Comparison of ENCODE assay signal across 23 mouse cellular contexts in genomic region chr7:141016707-141017697, GRCm38 (mm10). TPM values are rescaled to one million over a fixed set of nuclear protein-coding genes. Genes with fewer than 3 reads are reported as not detected.
DNase-seq lines count a peak whose midpoint lies in the region; ATAC-seq and TF ChIP-seq lines count a peak whose summit lies in the region.
"Had no signal": no experiment of that assay in that cellular context is flagged by ENCODE, and none has a peak within 500 bp of the region (broad histone marks: within the 10 kb centered on the region; RNA-seq: fewer than 3 reads in every experiment).

No protein-coding gene starts in this region.

- H3K9ac ChIP-seq in CH12.LX (ENCODE audit: insufficient read depth, low read depth) = no peak overlapping the region
- H3K9ac ChIP-seq in midbrain, embryonic 15.5 days = no peak overlapping the region
- H3K9ac ChIP-seq: embryonic facial prominence, embryonic 13.5 days; lung, embryonic 14.5 days had no signal

- TF ChIP-seq EP300 in CH12.LX (IDR thresholded peaks at IDR 0.05; ENCODE audit: low read length) = no peak

- H3K4me2 ChIP-seq in CH12.LX (ENCODE audit: insufficient read depth, low read depth, poor library complexity, severe bottlenecking) (no peak overlapping the region), myocyte (ENCODE audit: low read depth) (peak overlapping the region; percentile 64)
- no peak overlapping the region for H3K4me2 ChIP-seq in midbrain, embryonic 15.5 days
- H3K4me2 ChIP-seq: embryonic facial prominence, embryonic 13.5 days; lung, embryonic 14.5 days had no signal

- no peaks in the 10 kb centered on the region for H3K79me2 ChIP-seq in CH12.LX (replicated peaks; ENCODE audit: control insufficient read depth, extremely low read depth, insufficient read depth, poor library complexity, severe bottlenecking)
- H3K79me2 ChIP-seq in myocyte (ENCODE audit: control insufficient read depth, insufficient read depth) = no peaks in the 10 kb centered on the region

- no peak overlapping the region for H3K27ac ChIP-seq in layer of hippocampus, adult 2 months
- no peak overlapping the region for H3K27ac ChIP-seq in CH12.LX (ENCODE audit: insufficient read depth, low read depth)
- no peak overlapping the region for H3K27ac ChIP-seq in midbrain, embryonic 15.5 days
- H3K27ac ChIP-seq: embryonic facial prominence, embryonic 13.5 days; forebrain, embryonic 10.5 days; heart, embryonic 10.5 days; midbrain, embryonic 10.5 days had no signal

- H3K9me3 ChIP-seq in CH12.LX (replicated peaks; ENCODE audit: low read length) = peaks cover 5% of the 10 kb centered on the region
- no peaks in the 10 kb centered on the region for H3K9me3 ChIP-seq in midbrain, embryonic 15.5 days
- H3K9me3 ChIP-seq: embryonic facial prominence, embryonic 13.5 days; forebrain, embryonic 10.5 days; heart, embryonic 10.5 days; midbrain, embryonic 10.5 days had no signal

- WGBS in midbrain, embryonic 15.5 days = 88% methylated on average over 10 of the region's 10 CpGs

- DNase-seq in layer of hippocampus, adult 9-11 months = peak; percentile 26
- no peak for DNase-seq in layer of hippocampus, adult 2 months (ENCODE audit: low spot score in 2 of 2)
- no peak for DNase-seq in CH12.LX (ENCODE audit: extremely low read depth)
- DNase-seq in cerebellum, adult 9-10 months = no peak
- no peak for DNase-seq in thymus, postnatal 4 days
- DNase-seq: cerebellum, postnatal 14 days; heart, postnatal 36 days; kidney, postnatal 14 days; left cerebral cortex, postnatal 4 days; lung, embryonic 14.5 days; spleen, adult 18-20 months had no signal

- H3K27me3 ChIP-seq in CH12.LX (replicated peaks) (no peaks in the 10 kb centered on the region), myocyte (ENCODE audit: control insufficient read depth, insufficient read depth, insufficient read length) (no peaks in the 10 kb centered on the region)
- H3K27me3 ChIP-seq in midbrain, embryonic 15.5 days (replicated peaks) = no peaks in the 10 kb centered on the region
- H3K27me3 ChIP-seq: embryonic facial prominence, embryonic 13.5 days had no signal

- no peak overlapping the region for H3K4me3 ChIP-seq in layer of hippocampus, adult 2 months
- H3K4me3 ChIP-seq in CH12.LX (replicated peaks in 1 of 3; ENCODE audit: low read depth in 2 of 3, low read length in 2 of 3, poor library complexity in 1 of 3) (no peak overlapping the region), myocyte (no peak overlapping the region)
- no peak overlapping the region for H3K4me3 ChIP-seq in midbrain, embryonic 15.5 days
- H3K4me3 ChIP-seq: embryonic facial prominence, embryonic 13.5 days; forebrain, embryonic 10.5 days; heart, embryonic 10.5 days; midbrain, embryonic 10.5 days had no signal

- TF ChIP-seq POLR2A in CH12.LX (IDR thresholded peaks at IDR 0.05; ENCODE audit: low read depth, low read length) (no peak), myocyte (IDR thresholded peaks at IDR 0.05; ENCODE audit: insufficient read length, low read depth) (no peak)

- TF ChIP-seq CTCF in layer of hippocampus, adult 2 months (conservative IDR thresholded peaks at IDR 0.05) = no peak; the same call in 1 of the 2 replicates
- TF ChIP-seq CTCF in CH12.LX (conservative IDR thresholded peaks at IDR 0.05 in 1 of 2, IDR thresholded peaks at IDR 0.05 in 1 of 2; ENCODE audit: low read depth in 2 of 2, low read length in 2 of 2) = peak in 1 of 2 experiments; percentile 26; a peak in 1 of 4 replicates

- no peaks in the 10 kb centered on the region for H3K36me3 ChIP-seq in CH12.LX (replicated peaks in 1 of 2; ENCODE audit: control insufficient read depth in 1 of 2, insufficient read depth in 1 of 2, low read length in 1 of 2)
- H3K36me3 ChIP-seq in myocyte (ENCODE audit: control insufficient read depth, insufficient read depth) = no peaks in the 10 kb centered on the region
- H3K36me3 ChIP-seq in midbrain, embryonic 15.5 days (replicated peaks) = no peaks in the 10 kb centered on the region
- H3K36me3 ChIP-seq: embryonic facial prominence, embryonic 13.5 days; forebrain, embryonic 10.5 days; heart, embryonic 10.5 days; midbrain, embryonic 10.5 days had no signal

- TF ChIP-seq RAD21 in CH12.LX (IDR thresholded peaks at IDR 0.05; ENCODE audit: low read depth, low read length) = peak; percentile 6

- in situ Hi-C loops in CH12.LX (cut with MboI; ENCODE audit: low pct_ligation_motif_present, low pct_unique_long_range_greater_than_20kb, low sequenced_read_pairs) = no loop called here

- dilution Hi-C loops in CH12.LX (cut with MboI; ENCODE audit: extremely low pct_ligation_motif_present, extremely low pct_unique_long_range_greater_than_20kb, low sequenced_read_pairs) = no loop called here

- peaks cover 13 to 32% of the 10 kb centered on the region in 2 experiments for H3K4me1 ChIP-seq in CH12.LX (ENCODE audit: control insufficient read depth in 1 of 2, insufficient read depth in 2 of 2)
- no peaks in the 10 kb centered on the region for H3K4me1 ChIP-seq in midbrain, embryonic 15.5 days
- H3K4me1 ChIP-seq: embryonic facial prominence, embryonic 13.5 days; forebrain, embryonic 10.5 days; heart, embryonic 10.5 days; midbrain, embryonic 10.5 days had no signal

- no peak overlapping the region for H3ac ChIP-seq in myocyte (ENCODE audit: control insufficient read depth, insufficient read length)

- peak; percentile 95 for ATAC-seq in granulocyte monocyte progenitor cell, adult 5-6 weeks (replicated peaks; ENCODE audit: poor library complexity, severe bottlenecking)
- no peak for ATAC-seq in midbrain, embryonic 15.5 days (replicated peaks)
- ATAC-seq: CD4-positive, CD25-positive, alpha-beta regulatory T cell, adult 4 months; inflammation-experienced regulatory T-cells, adult 6 months had no signal

TF ChIP-seq in CH12.LX, 34 proteins besides CTCF, POLR2A, EP300 and RAD21:
- TF ChIP-seq ETS1 (conservative IDR thresholded peaks at IDR 0.05; ENCODE audit: low read depth, low read length) (no peak), IRF4 (IDR thresholded peaks at IDR 0.05; ENCODE audit: low read depth, low read length) (peak; percentile 41; the same call in 1 of the 2 replicates), SMC3 (IDR thresholded peaks at IDR 0.05; ENCODE audit: low read depth, low read length) (peak; percentile 15; the same call in 1 of the 2 replicates)

TF ChIP-seq in myocyte, 11 proteins besides CTCF, POLR2A, EP300 and RAD21:
- TF ChIP-seq MAX (IDR thresholded peaks at IDR 0.05; ENCODE audit: low read depth) (no peak), USF1 (IDR thresholded peaks at IDR 0.05; ENCODE audit: low read depth) (no peak), CEBPB (IDR thresholded peaks at IDR 0.05; ENCODE audit: insufficient read depth, poor library complexity, severe bottlenecking) (peak; percentile 75)

RNA-seq across cellular contexts. Expression of gene Ifitm6, which starts 0.7 kb away (rescaled TPM):
- not detected for total RNA-seq in layer of hippocampus, adult 2 months (2021)
- total RNA-seq in CH12.LX (2012; rRNA removed) = not detected in 2 replicates
- not detected in 2 replicates for total RNA-seq in CH12.LX (2014; rRNA removed)
- not detected in 2 replicates for polyA plus RNA-seq in CH12.LX (2012; ENCODE audit: insufficient read length, low read depth)
- total RNA-seq in granulocyte monocyte progenitor cell, adult 5-6 weeks (2014; fragmentation: Nextera tagmentation) = 17.9 and 48.1 TPM in 2 replicates
- total RNA-seq in granulocyte monocyte progenitor cell, adult 5-6 weeks (2017) = 22.5 and 42.5 TPM in 2 replicates
- polyA plus RNA-seq in myocyte (2012; fragmentation: generic; extraction: Trizol) = 4.4 TPM
- 0.99 and 1.4 TPM in 2 replicates for polyA plus RNA-seq in midbrain, embryonic 15.5 days (2015; fragmentation: Nextera tagmentation; extraction: Ambion mirVana)
- total RNA-seq: layer of hippocampus, postnatal 25 days; left cerebral cortex, postnatal 4 days had no signal
- polyA plus RNA-seq: CD4-positive, CD25-positive, alpha-beta regulatory T cell, adult 4 months; forebrain, embryonic 10.5 days; heart, embryonic 10.5 days; midbrain, embryonic 10.5 days; neural tube, embryonic 11.5 days had no signal

RNA-seq across cellular contexts. Expression of gene Ifitm3, which starts 6.4 kb away (rescaled TPM):
- total RNA-seq in layer of hippocampus, adult 2 months (2021) = 10 to 100 TPM in 1 of 2 experiments, 1 to 10 TPM in 1; 9.6 to 13.9 TPM
- total RNA-seq in CH12.LX (2012; rRNA removed) (0.25 TPM in 1 of 2 replicates, not detected in the other), CH12.LX (2014; rRNA removed) (not detected in 2 replicates)
- polyA plus RNA-seq in CH12.LX (2012; ENCODE audit: insufficient read length, low read depth) (not detected in 2 replicates), myocyte (2012; fragmentation: generic; extraction: Trizol) (1,312 TPM)
- 146 and 224 TPM in 2 replicates for total RNA-seq in granulocyte monocyte progenitor cell, adult 5-6 weeks (2014; fragmentation: Nextera tagmentation)
- 55.6 and 69.2 TPM in 2 replicates for total RNA-seq in granulocyte monocyte progenitor cell, adult 5-6 weeks (2017)
- polyA plus RNA-seq in midbrain, embryonic 15.5 days (2015; fragmentation: Nextera tagmentation; extraction: Ambion mirVana) = 40.9 and 59.9 TPM in 2 replicates

RNA-seq across cellular contexts. Expression of gene Gm17387, which starts 11.9 kb away (rescaled TPM):
- total RNA-seq in layer of hippocampus, adult 2 months (2021) = not detected
- total RNA-seq in CH12.LX (2012; rRNA removed) (not detected in 2 replicates), CH12.LX (2014; rRNA removed) (not detected in 2 replicates)
- polyA plus RNA-seq in CH12.LX (2012; ENCODE audit: insufficient read length, low read depth) (not detected in 2 replicates), myocyte (2012; fragmentation: generic; extraction: Trizol) (not detected)
- total RNA-seq in granulocyte monocyte progenitor cell, adult 5-6 weeks (2014; fragmentation: Nextera tagmentation) = not detected in 2 replicates
- not detected in 2 replicates for total RNA-seq in granulocyte monocyte progenitor cell, adult 5-6 weeks (2017)
- not detected in 2 replicates for polyA plus RNA-seq in midbrain, embryonic 15.5 days (2015; fragmentation: Nextera tagmentation; extraction: Ambion mirVana)
- total RNA-seq: adrenal gland, adult 18-20 months; heart, postnatal 36 days; layer of hippocampus, postnatal 25 days; left cerebral cortex, postnatal 4 days had no signal
- polyA plus RNA-seq: CD4-positive, CD25-positive, alpha-beta regulatory T cell, adult 4 months; embryonic facial prominence, embryonic 13.5 days; forebrain, embryonic 10.5 days; heart, embryonic 10.5 days; inflammation-experienced regulatory T-cells, adult 6 months; lung, embryonic 14.5 days; midbrain, embryonic 10.5 days; neural tube, embryonic 11.5 days had no signal

RNA-seq across cellular contexts. Expression of gene B4galnt4, which starts 43.9 kb away (rescaled TPM):
- total RNA-seq in layer of hippocampus, adult 2 months (2021) = 100 to 1,000 TPM in 1 of 2 experiments, 10 to 100 TPM in 1; 93.4 to 101 TPM
- total RNA-seq in CH12.LX (2012; rRNA removed) (11.2 and 13.1 TPM in 2 replicates), CH12.LX (2014; rRNA removed) (0.70 and 0.91 TPM in 2 replicates)
- polyA plus RNA-seq in CH12.LX (2012; ENCODE audit: insufficient read length, low read depth) (2.9 TPM in 2 replicates), myocyte (2012; fragmentation: generic; extraction: Trizol) (0.46 TPM)
- total RNA-seq in granulocyte monocyte progenitor cell, adult 5-6 weeks (2014; fragmentation: Nextera tagmentation) = 0.60 and 3.6 TPM in 2 replicates
- total RNA-seq in granulocyte monocyte progenitor cell, adult 5-6 weeks (2017) = 0.26 TPM in 1 of 2 replicates, not detected in the other
- 59.2 and 64.1 TPM in 2 replicates for polyA plus RNA-seq in midbrain, embryonic 15.5 days (2015; fragmentation: Nextera tagmentation; extraction: Ambion mirVana)
- total RNA-seq: heart, postnatal 36 days had no signal

RNA-seq across cellular contexts. Expression of gene Ifitm1, which starts 50.0 kb away (rescaled TPM):
- 1 to 10 TPM; 1.9 to 2.9 TPM for total RNA-seq in layer of hippocampus, adult 2 months (2021)
- total RNA-seq in CH12.LX (2012; rRNA removed) (55.5 and 62.0 TPM in 2 replicates), CH12.LX (2014; rRNA removed) (32.9 and 33.6 TPM in 2 replicates)
- polyA plus RNA-seq in CH12.LX (2012; ENCODE audit: insufficient read length, low read depth) (10.9 and 14.8 TPM in 2 replicates), myocyte (2012; fragmentation: generic; extraction: Trizol) (19.9 TPM)
- total RNA-seq in granulocyte monocyte progenitor cell, adult 5-6 weeks (2014; fragmentation: Nextera tagmentation) = 79.9 and 149 TPM in 2 replicates
- 18.5 and 25.3 TPM in 2 replicates for total RNA-seq in granulocyte monocyte progenitor cell, adult 5-6 weeks (2017)
- 14.9 and 18.8 TPM in 2 replicates for polyA plus RNA-seq in midbrain, embryonic 15.5 days (2015; fragmentation: Nextera tagmentation; extraction: Ambion mirVana)
- polyA plus RNA-seq: CD4-positive, CD25-positive, alpha-beta regulatory T cell, adult 4 months had no signal

Comparison
In these comparisons a context has a peak if more than half of its experiments do, and no peak if none do; other contexts are left out.
1. RNA of gene Ifitm6, which starts 0.7 kb away (total RNA-seq): 17.9 to 48.1 TPM in granulocyte monocyte progenitor cell, adult 5-6 weeks; not detected in layer of hippocampus, adult 2 months and not detected in CH12.LX; every median in the first group is over 10 times any median in the second.
2. RNA of gene Ifitm3, which starts 6.4 kb away (total RNA-seq): 55.6 to 224 TPM in granulocyte monocyte progenitor cell, adult 5-6 weeks and 9.6 to 13.9 TPM in layer of hippocampus, adult 2 months; 0.25 TPM in CH12.LX; every median in the first group is over 4 times any median in the second.